Mouse (Mus musculus) lung, adult 2 months (tissue): Measurements from ENCODE around the gene Brd2. TPM values are rescaled to one million over a fixed set of nuclear protein-coding genes. Genes with fewer than 3 reads are reported as not detected.

Source experiments
- DNase-seq: peaks from one replicate; pipeline ENCODE4 v3.0.0; 2022
- H3K4me1 ChIP-seq: fragments of 200-500 bp; 2 replicates; pipeline ENCODE4 v1.6.1; 2011; ENCODE audit warnings: low read length; ENCODE audit not compliant: control insufficient read depth, insufficient read depth
- H3K4me3 ChIP-seq: fragments of 200-500 bp; replicated peaks from 2 replicates; pipeline ENCODE3; 2011; ENCODE audit warnings: low read depth, mild to moderate bottlenecking, control low read depth, low read length; ENCODE audit errors: extremely low read depth
- CTCF ChIP-seq: fragments of 200-500 bp; IDR thresholded peaks from 2 replicates; pipeline ENCODE4 v1.5.1; 2011; ENCODE audit warnings: mild to moderate bottlenecking, low read length, control low read depth; ENCODE audit not compliant: insufficient read depth
- POLR2A ChIP-seq: fragments of 200-500 bp; IDR thresholded peaks from 2 replicates; pipeline ENCODE4 v1.6.1; 2011; ENCODE audit warnings: low read depth, mild to moderate bottlenecking, control low read depth, low read length, borderline replicate concordance; ENCODE audit errors: extremely low read depth
- WGBS: fragments of 180-500 bp; shearing (Covaris S2); methylation state at CpG from one replicate; pipeline ENCODE4 v1.1.7; 2018; 5-methylcytosine and 5-hydroxymethylcytosine counted together
- polyA plus RNA-seq: library from polyadenylated mRNA; depleted of rRNA; stranded (reverse); fragments of >200 nt; gene quantifications from 2 replicates; pipeline ENCODE4 v1.2.3, GENCODE M21; 2012

Brd2 gene
- polyA plus RNA-seq, 1 experiment: 140 TPM

GRCm38 (mm10) chr17:34094283-34095035 is 28.0 kb downstream of the Brd2 start:
- DNase-seq: no peak
- WGBS: 81% methylated on average over 27 of the region's 27 CpGs
- no peaks in the 10 kb centered on the region for H3K4me1 ChIP-seq
- TF ChIP-seq POLR2A (no peak), CTCF (no peak)
- no peak overlapping the region for H3K4me3 ChIP-seq

GRCm38 (mm10) chr17:34093199-34093874 is 29.1 kb downstream of the Brd2 start:
- DNase-seq: no peak
- 44% methylated on average over 7 of the region's 7 CpGs for WGBS
- TF ChIP-seq POLR2A (no peak), CTCF (no peak)
- no peak overlapping the region for H3K4me3 ChIP-seq
- no peaks in the 10 kb centered on the region for H3K4me1 ChIP-seq

GRCm38 (mm10) chr17:34092197-34092875 is 30.1 kb downstream of the Brd2 start, which contains the start of gene H2-Oa:
H2-Oa (plus strand) TSS chr17:34092340.
- WGBS: 26% methylated on average over 11 of the region's 11 CpGs
- H3K4me3 ChIP-seq: peak within 1 kb of the TSS; percentile 12
- H3K4me1 ChIP-seq: no peaks in the 10 kb centered on the region
- no peak for TF ChIP-seq POLR2A
- no peak for TF ChIP-seq CTCF
- DNase-seq: no peak

DNA sequence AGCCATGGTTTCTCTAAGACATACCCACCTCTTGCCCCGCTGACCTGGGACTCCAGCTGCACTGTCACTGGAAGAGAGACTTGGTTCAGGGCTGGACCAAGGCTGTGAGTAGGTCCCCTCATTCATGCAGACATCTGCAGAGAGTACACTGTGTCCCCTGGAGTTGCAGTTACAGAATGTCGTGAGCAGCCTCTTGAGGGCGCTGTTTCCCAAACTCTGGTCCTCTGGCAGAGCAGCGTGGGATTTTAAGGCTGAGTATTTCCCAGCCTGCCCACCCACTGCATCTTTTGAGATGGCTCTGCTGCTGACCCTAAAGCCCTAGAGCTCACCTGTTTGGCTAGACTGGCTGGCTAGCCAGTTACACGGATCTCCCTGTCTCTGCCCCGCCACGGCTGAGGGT is 31.5 kb downstream of the Brd2 start:
- DNase-seq: no peak
- H3K4me3 ChIP-seq: no peak overlapping the region
- 52% methylated on average over 7 of the region's 7 CpGs for WGBS
- H3K4me1 ChIP-seq: no peaks in the 10 kb centered on the region
- TF ChIP-seq POLR2A (no peak), CTCF (peak; percentile 35)

DNA sequence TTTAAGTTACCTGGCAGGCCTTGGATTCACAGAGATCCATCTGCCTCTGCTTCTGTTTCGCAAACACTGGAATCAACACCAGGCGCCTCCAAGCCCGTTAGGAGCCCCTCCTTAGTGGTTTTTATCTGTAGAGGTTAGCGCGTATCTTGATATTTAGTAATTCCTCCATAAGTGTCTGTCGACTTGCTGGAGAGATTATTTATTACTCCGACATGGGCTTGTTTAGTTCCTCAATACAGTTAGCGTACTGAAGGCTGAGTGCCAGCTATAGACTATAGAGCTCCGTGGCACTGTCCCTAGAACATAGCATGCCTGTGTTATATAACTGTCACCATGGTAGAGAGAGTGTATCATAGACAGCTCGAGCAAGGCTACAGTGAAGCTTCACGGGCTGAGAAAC is 34.3 kb downstream of the Brd2 start:
- TF ChIP-seq POLR2A (no peak), CTCF (no peak)
- WGBS: 72% methylated on average over 11 of the region's 11 CpGs
- Histone ChIP-seq H3K4me1 (no peaks in the 10 kb centered on the region), H3K4me3 (no peak overlapping the region)
- DNase-seq: no peak

DNA sequence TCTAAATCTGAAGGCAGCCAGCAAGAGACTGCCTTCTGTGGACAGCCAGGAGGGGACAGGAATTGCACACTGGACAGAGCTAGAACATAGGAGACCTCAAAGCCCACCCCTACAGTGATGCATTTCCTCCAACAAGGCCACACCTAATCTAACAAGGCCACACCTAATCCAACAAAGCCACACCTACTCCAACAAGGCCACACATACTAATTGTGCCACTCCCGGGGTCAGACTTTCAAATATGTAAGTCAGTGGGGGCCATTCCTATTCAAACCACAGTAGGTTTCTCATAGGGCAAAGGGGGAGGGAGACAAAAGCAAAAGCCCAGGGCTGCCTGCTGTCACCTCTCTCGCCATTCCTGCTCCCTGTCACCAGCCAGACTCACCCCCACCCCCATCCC is 35.0 kb downstream of the Brd2 start:
- WGBS: 67% methylated on average over 2 of the region's 2 CpGs
- Histone ChIP-seq H3K4me3 (no peak overlapping the region), H3K4me1 (no peaks in the 10 kb centered on the region)
- no peak for DNase-seq
- TF ChIP-seq CTCF (no peak), POLR2A (no peak)

GRCm38 (mm10) chr17:34083104-34083503 is 39.3 kb downstream of the Brd2 start:
- 24% methylated on average over 8 of the region's 8 CpGs for WGBS
- no peak for TF ChIP-seq POLR2A
- TF ChIP-seq CTCF: no peak
- no peak for DNase-seq

DNA sequence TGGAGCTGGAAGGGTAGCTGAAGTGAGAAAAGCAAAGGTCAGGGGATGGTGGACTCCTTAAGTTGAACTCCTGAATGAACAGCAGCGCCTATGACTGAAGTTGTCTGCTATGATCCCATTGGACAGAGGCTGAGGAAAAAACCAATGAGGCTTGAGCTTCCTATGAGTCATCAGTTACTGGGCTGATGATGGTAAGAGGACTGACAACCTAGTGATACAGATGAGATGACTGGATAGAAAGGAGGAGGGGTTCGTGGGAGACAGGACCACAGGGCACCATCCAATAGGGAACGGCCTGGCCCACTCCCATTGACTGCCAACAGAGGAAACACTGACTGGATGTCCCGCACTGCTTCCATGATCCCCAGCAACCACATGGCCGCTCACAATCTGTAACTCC is 42.8 kb downstream of the Brd2 start:
- Histone ChIP-seq H3K4me3 (no peak overlapping the region), H3K4me1 (no peaks in the 10 kb centered on the region)
- 25% methylated on average over 5 of the region's 5 CpGs for WGBS
- DNase-seq: peak; percentile 17
- no peak for TF ChIP-seq CTCF
- TF ChIP-seq POLR2A: no peak

More at GRCm38 (mm10) chr17:34083104-34083503, 39.3 kb downstream of the Brd2 start:
- H3K4me1 ChIP-seq: no peaks in the 10 kb centered on the region
- H3K4me3 ChIP-seq: no peak overlapping the region

- DNase-seq: no peak
- TF ChIP-seq POLR2A (no peak), CTCF (no peak)
- WGBS: 84% methylated on average over 11 of the region's 11 CpGs
- H3K4me1 ChIP-seq: no peaks in the 10 kb centered on the region
- H3K4me3 ChIP-seq: no peak overlapping the region
Observed at GRCm38 (mm10) chr17:34079002-34079401, 43.4 kb downstream of the Brd2 start.
